Mouse (Mus musculus): ENCODE results near the gene Lrba. TPM values are rescaled to one million over a fixed set of nuclear protein-coding genes. Genes with fewer than 3 reads are reported as not detected.

The Lrba gene
- polyA plus RNA-seq, 1 experiment, result 5.6 TPM

GRCm38 (mm10) chr3:86796716-86797115 is 572.2 kb downstream of the Lrba start:
- no peaks in the 10 kb centered on the region for H3K27me3 ChIP-seq (ENCODE audit: control insufficient read depth, insufficient read depth, insufficient read length)
- H3K79me2 ChIP-seq (ENCODE audit: control insufficient read depth, insufficient read depth), result no peaks in the 10 kb centered on the region
- H3ac ChIP-seq (ENCODE audit: control insufficient read depth, insufficient read length), result no peak overlapping the region
- H3K36me3 ChIP-seq (ENCODE audit: control insufficient read depth, insufficient read depth), result no peaks in the 10 kb centered on the region
- no peak overlapping the region for H3K4me3 ChIP-seq
- TF ChIP-seq POLR2AphosphoS2 (IDR thresholded peaks at IDR 0.05; ENCODE audit: insufficient read length, low read depth) (no peak), TCF3 (IDR thresholded peaks at IDR 0.05; ENCODE audit: insufficient read length, low read depth) (no peak), CEBPB (IDR thresholded peaks at IDR 0.05; ENCODE audit: insufficient read depth, poor library complexity, severe bottlenecking) (no peak), E2F4 (IDR thresholded peaks at IDR 0.05; ENCODE audit: insufficient read depth) (no peak), REST (IDR thresholded peaks at IDR 0.05; ENCODE audit: insufficient read depth, insufficient read length) (no peak)
- no peak overlapping the region for H3K4me2 ChIP-seq (ENCODE audit: low read depth)

- H3K4me3 ChIP-seq, result no peak overlapping the region
- no peaks in the 10 kb centered on the region for H3K79me2 ChIP-seq (ENCODE audit: control insufficient read depth, insufficient read depth)
- H3ac ChIP-seq (ENCODE audit: control insufficient read depth, insufficient read length), result no peak overlapping the region
- no peak overlapping the region for H3K4me2 ChIP-seq (ENCODE audit: low read depth)
- H3K36me3 ChIP-seq (ENCODE audit: control insufficient read depth, insufficient read depth), result no peaks in the 10 kb centered on the region
- H3K27me3 ChIP-seq (ENCODE audit: control insufficient read depth, insufficient read depth, insufficient read length), result no peaks in the 10 kb centered on the region
- no peak for TF ChIP-seq POLR2AphosphoS2 (IDR thresholded peaks at IDR 0.05; ENCODE audit: insufficient read length, low read depth)
- no peak for TF ChIP-seq USF1 (IDR thresholded peaks at IDR 0.05; ENCODE audit: low read depth)
- no peak for TF ChIP-seq MAX (IDR thresholded peaks at IDR 0.05; ENCODE audit: low read depth)
- no peak for TF ChIP-seq CEBPB (IDR thresholded peaks at IDR 0.05; ENCODE audit: insufficient read depth, poor library complexity, severe bottlenecking)
Measured at GRCm38 (mm10) chr3:86797871-86798460, 573.5 kb downstream of the Lrba start.

GRCm38 (mm10) chr3:86799041-86799440 is 574.6 kb downstream of the Lrba start:
- TF ChIP-seq E2F4 (IDR thresholded peaks at IDR 0.05; ENCODE audit: insufficient read depth) (no peak), SRF (IDR thresholded peaks at IDR 0.05; ENCODE audit: control insufficient read depth, insufficient read length, low read depth) (no peak), REST (IDR thresholded peaks at IDR 0.05; ENCODE audit: insufficient read depth, insufficient read length) (no peak), MYOD1 (IDR thresholded peaks at IDR 0.05; ENCODE audit: control insufficient read depth in 1 of 3, insufficient read length in 2 of 3, low read depth in 2 of 3) (no peak), POLR2A (IDR thresholded peaks at IDR 0.05; ENCODE audit: insufficient read length, low read depth) (no peak), MYOG (IDR thresholded peaks at IDR 0.05; ENCODE audit: control insufficient read depth in 1 of 3, insufficient read depth in 1 of 3, insufficient read length in 2 of 3, low read depth in 2 of 3) (no peak), TCF3 (IDR thresholded peaks at IDR 0.05; ENCODE audit: insufficient read length, low read depth) (no peak), TCF12 (IDR thresholded peaks at IDR 0.05; ENCODE audit: insufficient read depth, poor library complexity, severe bottlenecking) (no peak), USF1 (IDR thresholded peaks at IDR 0.05; ENCODE audit: low read depth) (no peak), CEBPB (IDR thresholded peaks at IDR 0.05; ENCODE audit: insufficient read depth, poor library complexity, severe bottlenecking) (no peak), POLR2AphosphoS2 (IDR thresholded peaks at IDR 0.05; ENCODE audit: insufficient read length, low read depth) (no peak), MAX (IDR thresholded peaks at IDR 0.05; ENCODE audit: low read depth) (no peak)
- Histone ChIP-seq H3K4me3 (no peak overlapping the region), H3ac (ENCODE audit: control insufficient read depth, insufficient read length) (no peak overlapping the region), H3K27me3 (ENCODE audit: control insufficient read depth, insufficient read depth, insufficient read length) (no peaks in the 10 kb centered on the region), H3K36me3 (ENCODE audit: control insufficient read depth, insufficient read depth) (no peaks in the 10 kb centered on the region), H3K79me2 (ENCODE audit: control insufficient read depth, insufficient read depth) (no peaks in the 10 kb centered on the region), H3K4me2 (ENCODE audit: low read depth) (no peak overlapping the region)

- Histone ChIP-seq H3K79me2 (ENCODE audit: control insufficient read depth, insufficient read depth) (no peaks in the 10 kb centered on the region), H3K4me2 (ENCODE audit: low read depth) (no peak overlapping the region), H3K4me3 (no peak overlapping the region), H3K27me3 (ENCODE audit: control insufficient read depth, insufficient read depth, insufficient read length) (no peaks in the 10 kb centered on the region), H3K36me3 (ENCODE audit: control insufficient read depth, insufficient read depth) (no peaks in the 10 kb centered on the region), H3ac (ENCODE audit: control insufficient read depth, insufficient read length) (no peak overlapping the region)
- TF ChIP-seq SRF (IDR thresholded peaks at IDR 0.05; ENCODE audit: control insufficient read depth, insufficient read length, low read depth), result no peak
- TF ChIP-seq POLR2A (IDR thresholded peaks at IDR 0.05; ENCODE audit: insufficient read length, low read depth), result no peak
- TF ChIP-seq REST (IDR thresholded peaks at IDR 0.05; ENCODE audit: insufficient read depth, insufficient read length), result no peak
- no peak for TF ChIP-seq MAX (IDR thresholded peaks at IDR 0.05; ENCODE audit: low read depth)
- no peak for TF ChIP-seq POLR2AphosphoS2 (IDR thresholded peaks at IDR 0.05; ENCODE audit: insufficient read length, low read depth)
- TF ChIP-seq CEBPB (IDR thresholded peaks at IDR 0.05; ENCODE audit: insufficient read depth, poor library complexity, severe bottlenecking), result no peak
- no peak for TF ChIP-seq USF1 (IDR thresholded peaks at IDR 0.05; ENCODE audit: low read depth)
- TF ChIP-seq MYOD1 (IDR thresholded peaks at IDR 0.05; ENCODE audit: control insufficient read depth in 1 of 3, insufficient read length in 2 of 3, low read depth in 2 of 3), result no peak
- no peak for TF ChIP-seq TCF12 (IDR thresholded peaks at IDR 0.05; ENCODE audit: insufficient read depth, poor library complexity, severe bottlenecking)
- no peak for TF ChIP-seq E2F4 (IDR thresholded peaks at IDR 0.05; ENCODE audit: insufficient read depth)
- TF ChIP-seq MYOG (IDR thresholded peaks at IDR 0.05; ENCODE audit: control insufficient read depth in 1 of 3, insufficient read depth in 1 of 3, insufficient read length in 2 of 3, low read depth in 2 of 3), result no peak
- no peak for TF ChIP-seq TCF3 (IDR thresholded peaks at IDR 0.05; ENCODE audit: insufficient read length, low read depth)
Measured at GRCm38 (mm10) chr3:86800841-86801240, 576.4 kb downstream of the Lrba start.

GRCm38 (mm10) chr3:86802825-86803224 is 578.3 kb downstream of the Lrba start:
- Histone ChIP-seq H3K27me3 (ENCODE audit: control insufficient read depth, insufficient read depth, insufficient read length) (no peaks in the 10 kb centered on the region), H3K79me2 (ENCODE audit: control insufficient read depth, insufficient read depth) (no peaks in the 10 kb centered on the region), H3K4me3 (no peak overlapping the region), H3ac (ENCODE audit: control insufficient read depth, insufficient read length) (no peak overlapping the region), H3K4me2 (ENCODE audit: low read depth) (no peak overlapping the region), H3K36me3 (ENCODE audit: control insufficient read depth, insufficient read depth) (no peaks in the 10 kb centered on the region)
- no peak for TF ChIP-seq TCF3 (IDR thresholded peaks at IDR 0.05; ENCODE audit: insufficient read length, low read depth)
- no peak for TF ChIP-seq E2F4 (IDR thresholded peaks at IDR 0.05; ENCODE audit: insufficient read depth)
- no peak for TF ChIP-seq REST (IDR thresholded peaks at IDR 0.05; ENCODE audit: insufficient read depth, insufficient read length)
- no peak for TF ChIP-seq POLR2AphosphoS2 (IDR thresholded peaks at IDR 0.05; ENCODE audit: insufficient read length, low read depth)
- no peak for TF ChIP-seq USF1 (IDR thresholded peaks at IDR 0.05; ENCODE audit: low read depth)
- no peak for TF ChIP-seq MYOD1 (IDR thresholded peaks at IDR 0.05; ENCODE audit: control insufficient read depth in 1 of 3, insufficient read length in 2 of 3, low read depth in 2 of 3)
- TF ChIP-seq CEBPB (IDR thresholded peaks at IDR 0.05; ENCODE audit: insufficient read depth, poor library complexity, severe bottlenecking), result no peak
- TF ChIP-seq POLR2A (IDR thresholded peaks at IDR 0.05; ENCODE audit: insufficient read length, low read depth), result no peak
- no peak for TF ChIP-seq MAX (IDR thresholded peaks at IDR 0.05; ENCODE audit: low read depth)
- no peak for TF ChIP-seq MYOG (IDR thresholded peaks at IDR 0.05; ENCODE audit: control insufficient read depth in 1 of 3, insufficient read depth in 1 of 3, insufficient read length in 2 of 3, low read depth in 2 of 3)
- no peak for TF ChIP-seq TCF12 (IDR thresholded peaks at IDR 0.05; ENCODE audit: insufficient read depth, poor library complexity, severe bottlenecking)
- TF ChIP-seq SRF (IDR thresholded peaks at IDR 0.05; ENCODE audit: control insufficient read depth, insufficient read length, low read depth), result no peak
